Mouse (Mus musculus) E14TG2a.4 (cell line): ENCODE results near the gene Camkmt.

Experiments
- CTCF ChIP-seq: conservative IDR thresholded peaks from 2 replicates; pipeline ENCODE4 v1.5.1; 2014; ENCODE audit warnings: low read length
- POU5F1 ChIP-seq: IDR thresholded peaks from 2 replicates; pipeline ENCODE4 v1.6.1; 2014; ENCODE audit warnings: low read length, borderline replicate concordance

- no peak for TF ChIP-seq CTCF
- no peak for TF ChIP-seq POU5F1
These were observed 281.7 kb downstream of the Camkmt start for GRCm38 (mm10) chr17:85372076-85372475.
